Mouse (Mus musculus) midbrain, embryonic 16.5 days (tissue): ENCODE results near the gene Thap11. TPM values are rescaled to one million over a fixed set of nuclear protein-coding genes. Genes with fewer than 3 reads are reported as not detected.
"Not testable (repeated sequence)": the region's sequence is repeated elsewhere in the genome, so short reads cannot be mapped to it uniquely, and the experiment has no call there.

Experiments used
- ATAC-seq: fragments of 200-750 bp; cut with Nextera tagmentation; 2 replicates; pipeline ENCODE4 v1.8.0; 2017; ENCODE audit warnings: moderate TSS enrichment
- H3K27ac ChIP-seq: fragments of 300-500 bp; sonication (generic); 2 replicates; pipeline ENCODE4 v1.5.1; 2014; ENCODE audit warnings: mild to moderate bottlenecking, low read length, mixed read lengths
- H3K27me3 ChIP-seq: fragments of 300-500 bp; sonication (generic); 2 replicates; pipeline ENCODE4 v1.6.1; 2014; ENCODE audit warnings: low read depth, low read length, mixed read lengths; ENCODE audit not compliant: control insufficient read depth, insufficient read depth
- H3K36me3 ChIP-seq: fragments of 300-500 bp; sonication (generic); 2 replicates; pipeline ENCODE4 v1.6.1; 2014; ENCODE audit warnings: mild to moderate bottlenecking, low read length, moderate library complexity, mixed read lengths; ENCODE audit not compliant: control insufficient read depth, insufficient read depth
- H3K4me1 ChIP-seq: fragments of 300-500 bp; sonication (generic); 2 replicates; pipeline ENCODE4 v1.6.1; 2014; ENCODE audit warnings: mild to moderate bottlenecking, low read length, mixed read lengths; ENCODE audit not compliant: control insufficient read depth, insufficient read depth
- H3K4me2 ChIP-seq: fragments of 300-500 bp; sonication (generic); 2 replicates; pipeline ENCODE4 v1.6.1; 2014; ENCODE audit warnings: mild to moderate bottlenecking, low read length, mixed read lengths
- H3K4me3 ChIP-seq: fragments of 300-500 bp; sonication (generic); 2 replicates; pipeline ENCODE4 v1.5.1; 2014; ENCODE audit warnings: low read depth, mild to moderate bottlenecking, low read length, moderate library complexity, mixed read lengths
- H3K9ac ChIP-seq: fragments of 300-500 bp; sonication (generic); 2 replicates; pipeline ENCODE4 v1.6.1; 2014; ENCODE audit warnings: low read depth, low read length, mixed read lengths
- H3K9me3 ChIP-seq: fragments of 300-500 bp; sonication (generic); replicated peaks from 2 replicates; pipeline ENCODE4 v1.6.1; 2014; ENCODE audit warnings: mild to moderate bottlenecking, low read length, mixed read lengths; ENCODE audit not compliant: control insufficient read depth, poor library complexity, severe bottlenecking
- WGBS: fragments of 180-500 bp; shearing (Covaris S2); extraction: QIAGEN DNeasy Blood & Tissue Kit; methylation state at CpG from one replicate; pipeline ENCODE4 v1.1.7; 2014; 5-methylcytosine and 5-hydroxymethylcytosine counted together
- polyA plus RNA-seq: library from polyadenylated mRNA; unstranded; fragments of >200 nt; fragmentation: Nextera tagmentation; extraction: Ambion mirVana; gene quantifications from 2 replicates; pipeline ENCODE4 v1.2.1, GENCODE M21; 2015

Gene Thap11
- polyA plus RNA-seq, 1 experiment from 2014 or later = 50.6 TPM

GRCm38 (mm10) chr8:105813241-105813640 lies 41.7 kb upstream of the Thap11 start:
- ATAC-seq = no peak
- Histone ChIP-seq H3K9ac (no peak overlapping the region), H3K27ac (no peak overlapping the region), H3K4me3 (no peak overlapping the region), H3K36me3 (0 out of 2 replicates have a peak, but pooled peaks cover 3% of the 10 kb centered on the region), H3K9me3 (no peaks in the 10 kb centered on the region), H3K4me2 (no peak overlapping the region), H3K27me3 (no peaks in the 10 kb centered on the region), H3K4me1 (no peaks in the 10 kb centered on the region)
- 98% methylated on average over 6 of the region's 6 CpGs for WGBS

DNA sequence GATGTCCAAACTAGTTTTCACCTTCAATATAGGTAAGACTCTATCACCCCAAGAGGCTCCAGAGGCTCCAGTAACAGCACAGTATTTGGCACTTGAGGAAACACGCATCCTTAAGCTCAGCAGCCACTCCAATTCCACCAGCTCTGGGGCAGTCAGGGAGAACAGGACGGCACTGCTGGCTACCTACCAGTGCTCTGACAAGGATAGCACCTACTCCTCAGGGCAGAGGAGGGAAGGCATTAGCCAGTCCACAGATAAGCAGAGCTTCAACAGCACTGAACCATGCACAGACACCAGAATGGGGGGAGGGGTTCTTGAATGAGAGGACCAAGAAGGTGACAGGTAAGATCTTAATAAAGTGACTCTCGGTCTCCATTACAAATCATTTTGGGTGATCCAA lies 35.3 kb upstream of the Thap11 start:
- Histone ChIP-seq H3K4me2 (no peak overlapping the region), H3K4me3 (no peak overlapping the region), H3K9me3 (no peaks in the 10 kb centered on the region), H3K27me3 (no peaks in the 10 kb centered on the region), H3K36me3 (peaks cover 18% of the 10 kb centered on the region), H3K27ac (no peak overlapping the region), H3K4me1 (peaks cover 1% of the 10 kb centered on the region; the same call in 1 of the 2 replicates), H3K9ac (no peak overlapping the region)
- WGBS = 85% methylated on average over 3 of the region's 3 CpGs
- ATAC-seq = no peak

DNA sequence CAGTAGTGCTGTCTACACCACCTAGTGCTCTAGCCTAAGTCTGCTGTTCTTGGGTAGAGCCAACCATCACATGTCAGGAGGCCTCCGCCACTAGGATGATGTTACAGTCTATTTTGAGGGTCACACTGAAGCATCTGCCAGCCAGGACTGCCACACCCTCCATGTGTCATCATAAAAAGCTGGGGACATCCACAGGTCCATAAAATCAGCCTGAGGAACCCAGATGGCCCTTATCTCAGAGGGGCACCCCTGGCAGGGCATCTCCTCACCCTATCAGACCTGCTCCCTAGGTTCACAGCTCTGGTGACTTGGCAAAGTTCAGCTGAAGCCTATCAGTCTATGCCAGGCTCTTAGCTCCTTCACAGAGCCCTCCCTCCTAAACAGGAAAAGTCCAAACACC lies 34.0 kb upstream of the Thap11 start:
- no peak for ATAC-seq
- H3K4me1 ChIP-seq = peaks cover 14% of the 10 kb centered on the region
- no peaks in the 10 kb centered on the region for H3K9me3 ChIP-seq
- H3K27ac ChIP-seq = no peak overlapping the region
- WGBS = 100% methylated on average over 1 of the region's 1 CpGs
- no peak overlapping the region for H3K9ac ChIP-seq
- no peak overlapping the region for H3K4me2 ChIP-seq
- no peak overlapping the region for H3K4me3 ChIP-seq
- H3K27me3 ChIP-seq = no peaks in the 10 kb centered on the region
- H3K36me3 ChIP-seq = peaks cover 18% of the 10 kb centered on the region

- no peak overlapping the region for H3K9ac ChIP-seq
- H3K27me3 ChIP-seq = no peaks in the 10 kb centered on the region
- peaks cover 20% of the 10 kb centered on the region for H3K4me1 ChIP-seq
- WGBS = 84% methylated on average over 4 of the region's 4 CpGs
- peak overlapping the region; percentile 92 for H3K4me2 ChIP-seq
- no peaks in the 10 kb centered on the region for H3K9me3 ChIP-seq
- no peak overlapping the region for H3K27ac ChIP-seq
- ATAC-seq = no peak
- H3K4me3 ChIP-seq = peak overlapping the region; percentile 87; the same call in 1 of the 2 replicates
- H3K36me3 ChIP-seq = peaks cover 14% of the 10 kb centered on the region
Observed at GRCm38 (mm10) chr8:105825506-105825905, 29.4 kb upstream of the Thap11 start.

DNA sequence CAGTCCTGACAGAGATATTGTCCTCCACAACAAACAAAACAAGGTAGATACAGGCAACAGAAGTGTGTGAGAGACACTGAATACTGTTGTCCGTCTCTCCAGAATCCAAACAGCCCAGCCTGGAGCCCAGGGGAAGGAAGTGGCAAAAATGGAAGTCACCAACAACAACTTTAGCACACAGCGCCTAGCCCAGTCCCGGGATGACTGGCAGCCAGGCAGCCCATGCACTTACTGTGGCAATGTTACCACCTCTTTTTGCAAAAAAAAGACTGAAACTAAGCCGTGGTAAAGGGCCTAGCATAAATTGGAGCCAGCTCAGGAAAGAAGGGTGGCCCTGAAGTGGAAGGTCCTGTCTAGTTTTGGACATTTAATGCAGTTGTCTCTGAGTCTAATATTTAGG lies 28.6 kb upstream of the Thap11 start:
- peak overlapping the region; percentile 87 for H3K4me3 ChIP-seq
- H3K27me3 ChIP-seq = no peaks in the 10 kb centered on the region
- 11% methylated on average over 4 of the region's 4 CpGs for WGBS
- H3K27ac ChIP-seq = peak overlapping the region; percentile 60
- peaks cover 20% of the 10 kb centered on the region for H3K4me1 ChIP-seq
- peak overlapping the region; percentile 92 for H3K4me2 ChIP-seq
- ATAC-seq = no peak
- H3K36me3 ChIP-seq = peaks cover 9% of the 10 kb centered on the region; the same call in 1 of the 2 replicates
- H3K9me3 ChIP-seq = no peaks in the 10 kb centered on the region
- peak overlapping the region; percentile 90 for H3K9ac ChIP-seq

GRCm38 (mm10) chr8:105826861-105827848 lies 27.8 kb upstream of the Thap11 start, which contains the start of the genes Ranbp10 and Tsnaxip1:
TSS of gene Ranbp10 (minus strand) at chr8:105827350.
TSS of gene Tsnaxip1 (plus strand) at chr8:105827731.
- Histone ChIP-seq H3K27me3 (no peaks in the 10 kb centered on the region), H3K4me1 (peaks cover 20% of the 10 kb centered on the region), H3K27ac (peak within 1 kb of the TSS; percentile 84), H3K9ac (peak within 1 kb of the TSS; percentile 90), H3K36me3 (peaks cover 4% of the 10 kb centered on the region; the same call in 1 of the 2 replicates), H3K4me2 (peak within 1 kb of the TSS; percentile 92), H3K9me3 (no peaks in the 10 kb centered on the region), H3K4me3 (peak within 1 kb of the TSS; percentile 87)
- ATAC-seq = peak; percentile 99
- under 1% methylated on average over 52 of the region's 52 CpGs for WGBS

- 87% methylated on average over 2 of the region's 2 CpGs for WGBS
- not testable (repeated sequence) for H3K9ac ChIP-seq, H3K27ac ChIP-seq, ATAC-seq, H3K9me3 ChIP-seq, H3K4me1 ChIP-seq, H3K36me3 ChIP-seq, H3K27me3 ChIP-seq, H3K4me2 ChIP-seq, H3K4me3 ChIP-seq
Observed at GRCm38 (mm10) chr8:105833740-105834139, 21.2 kb upstream of the Thap11 start.

GRCm38 (mm10) chr8:105835318-105835717 lies 19.6 kb upstream of the Thap11 start:
- WGBS = 28% methylated on average over 11 of the region's 11 CpGs
- no peak overlapping the region for H3K9ac ChIP-seq
- H3K4me1 ChIP-seq = no peaks in the 10 kb centered on the region
- H3K27me3 ChIP-seq = no peaks in the 10 kb centered on the region
- H3K4me3 ChIP-seq = no peak overlapping the region
- H3K4me2 ChIP-seq = no peak overlapping the region
- no peaks in the 10 kb centered on the region for H3K9me3 ChIP-seq
- H3K36me3 ChIP-seq = no peaks in the 10 kb centered on the region
- H3K27ac ChIP-seq = no peak overlapping the region
- ATAC-seq = no peak

DNA sequence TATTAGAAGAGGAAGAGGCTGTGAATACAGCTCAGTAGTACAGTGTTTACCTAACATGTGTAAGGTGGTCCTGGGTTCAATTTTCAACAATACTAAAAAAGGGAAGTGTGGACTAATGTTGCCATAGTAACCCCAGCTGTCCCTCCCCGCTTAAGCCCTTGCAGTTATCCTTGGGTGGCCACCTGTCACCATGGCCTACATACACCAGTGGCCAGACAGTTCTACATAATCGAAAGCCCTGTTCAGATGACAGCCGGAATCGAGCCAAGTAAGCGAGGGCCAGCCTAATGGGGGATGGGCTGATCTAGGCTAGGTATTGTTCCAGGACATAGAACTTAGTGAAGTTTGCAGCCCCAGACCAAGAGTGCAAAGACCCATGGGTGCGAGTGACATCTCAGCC lies 17.9 kb upstream of the Thap11 start:
- Histone ChIP-seq H3K36me3 (no peaks in the 10 kb centered on the region), H3K4me3 (no peak overlapping the region), H3K4me2 (no peak overlapping the region), H3K4me1 (no peaks in the 10 kb centered on the region), H3K27me3 (no peaks in the 10 kb centered on the region), H3K27ac (no peak overlapping the region), H3K9me3 (no peaks in the 10 kb centered on the region), H3K9ac (no peak overlapping the region)
- WGBS = 78% methylated on average over 6 of the region's 6 CpGs
- no peak for ATAC-seq
